Mouse (Mus musculus) inflammation-experienced regulatory T-cells, adult 6 months (primary cell): ENCODE results near the gene Robo1. TPM values are rescaled to one million over a fixed set of nuclear protein-coding genes. Genes with fewer than 3 reads are reported as not detected.

ENCODE experiments used
- ATAC-seq: one replicate; pipeline ENCODE4 v1.8.0; 2017
- polyA plus RNA-seq, 3 experiments: library from polyadenylated mRNA; unstranded; fragments of 100-300 nt; shearing (Covaris generic); gene quantifications; one replicate each; pipeline ENCODE4 v1.2.1; 2017

Robo1 gene
- polyA plus RNA-seq, 3 experiments from 2014 or later = 0.29 to 0.59 TPM; not detected in 1

DNA sequence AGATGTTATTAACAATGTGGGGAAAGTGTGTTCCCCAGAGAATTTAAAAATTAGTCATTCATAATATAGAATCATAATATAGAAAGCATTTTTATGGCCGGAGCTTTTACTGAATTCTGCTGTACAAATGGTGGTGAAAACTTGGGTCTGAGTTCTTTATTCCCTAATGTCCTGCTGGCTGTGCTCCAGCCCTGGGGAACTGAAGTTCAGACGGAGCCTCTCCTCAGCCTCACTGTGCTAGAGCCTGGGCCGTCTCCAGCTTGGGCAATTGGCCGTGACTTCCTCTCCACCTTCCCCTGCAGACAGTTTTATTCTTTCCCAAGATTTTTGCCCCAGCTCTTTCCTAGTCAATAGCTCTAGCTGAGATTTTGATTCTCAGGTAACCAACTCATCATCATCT is 429.0 kb downstream of the Robo1 start:
- no peak for ATAC-seq

- ATAC-seq = no peak
Observed at GRCm38 (mm10) chr16:72740218-72740617, 432.1 kb downstream of the Robo1 start.

DNA sequence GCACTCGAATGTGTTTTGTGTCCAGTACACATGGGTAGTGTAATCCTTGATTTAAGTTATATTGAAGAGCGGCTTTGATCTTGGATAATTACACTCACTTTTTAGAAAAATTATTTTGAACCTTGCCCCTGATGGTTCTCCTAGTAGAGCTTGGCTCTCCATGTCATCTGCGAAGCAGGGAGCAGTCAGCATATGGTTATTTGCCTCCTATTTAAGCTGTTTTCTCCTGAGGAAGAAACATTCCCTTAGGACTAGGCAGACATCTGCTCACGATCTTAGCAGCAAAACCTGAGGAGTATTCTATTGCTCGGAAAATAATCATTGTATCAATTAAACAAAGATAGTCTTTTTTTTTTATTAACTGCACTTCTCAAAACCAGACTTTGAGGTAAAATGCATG is 439.6 kb downstream of the Robo1 start:
- ATAC-seq = no peak

GRCm38 (mm10) chr16:72765128-72765913 is 457.2 kb downstream of the Robo1 start:
- ATAC-seq = no peak

DNA sequence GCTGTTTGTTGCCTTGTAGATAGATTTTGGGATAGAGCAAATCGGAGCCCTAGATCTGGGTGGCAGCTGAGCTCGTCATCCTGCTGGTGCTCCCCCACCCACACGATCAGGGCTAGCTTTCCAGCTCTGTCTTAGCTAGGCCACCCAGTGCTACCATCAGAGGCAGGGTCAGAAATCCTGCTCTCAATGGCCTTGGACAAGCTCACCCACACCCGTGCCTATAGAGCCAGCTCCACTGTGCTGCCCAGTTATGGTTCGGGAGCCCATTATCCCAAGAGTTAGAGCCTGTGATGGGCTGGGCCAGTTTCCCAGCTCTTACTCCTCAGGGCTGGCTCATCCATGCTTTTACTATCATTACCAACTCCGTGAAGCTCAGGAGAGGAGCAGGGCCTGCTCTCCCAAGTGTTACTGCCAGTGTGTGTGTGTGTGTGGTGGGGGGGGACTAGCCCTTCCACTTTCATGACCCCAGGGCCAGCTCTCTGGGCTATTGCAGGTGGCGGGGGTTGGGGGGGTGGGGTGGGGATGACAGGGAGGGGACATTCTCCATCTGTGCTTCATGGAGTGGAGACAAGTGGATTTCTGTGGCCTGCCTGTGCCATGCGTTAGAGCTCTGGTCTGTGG is 461.2 kb downstream of the Robo1 start:
- no peak for ATAC-seq

DNA sequence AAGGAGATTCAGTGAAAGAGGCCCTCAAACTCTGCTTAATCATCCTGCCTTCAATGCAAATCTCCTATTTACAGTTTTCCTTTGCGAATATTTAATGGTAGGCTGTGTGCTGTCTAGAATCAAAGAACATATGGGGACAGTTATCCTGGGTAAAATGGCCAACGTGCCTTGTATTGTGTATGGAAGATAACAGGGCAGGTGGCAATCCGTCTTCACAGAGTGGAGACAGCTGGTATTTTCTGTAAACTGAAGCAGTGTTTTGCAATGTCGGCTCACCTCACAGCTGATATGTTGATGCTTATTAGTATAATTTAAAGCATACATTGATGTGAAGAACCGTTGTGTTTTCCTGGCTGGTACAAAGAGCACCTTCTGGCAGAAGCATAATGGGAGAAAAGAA is 464.2 kb downstream of the Robo1 start:
- no peak for ATAC-seq

- no peak for ATAC-seq
Observed at GRCm38 (mm10) chr16:72773034-72773433, 464.9 kb downstream of the Robo1 start.

GRCm38 (mm10) chr16:72778520-72778919 is 470.4 kb downstream of the Robo1 start:
- no peak for ATAC-seq

DNA sequence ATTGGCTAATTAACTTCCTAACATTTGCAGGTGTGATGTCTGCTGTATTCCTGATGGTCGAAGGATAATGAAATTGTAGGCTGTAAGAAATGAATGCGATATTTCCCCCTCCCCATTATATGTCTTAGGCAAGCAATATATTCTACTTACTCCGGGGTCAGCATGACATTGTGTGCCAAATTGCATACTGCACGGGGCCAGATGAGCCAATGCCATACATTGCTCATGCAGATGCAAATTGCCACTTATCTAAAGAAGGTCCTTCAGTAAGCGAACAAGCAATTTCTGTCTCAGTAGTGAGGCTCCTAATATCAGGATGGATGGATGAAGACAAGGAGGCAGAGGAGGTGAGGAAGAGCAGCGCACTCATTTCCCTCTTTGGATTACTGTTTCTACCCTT is 474.1 kb downstream of the Robo1 start:
- no peak for ATAC-seq

DNA sequence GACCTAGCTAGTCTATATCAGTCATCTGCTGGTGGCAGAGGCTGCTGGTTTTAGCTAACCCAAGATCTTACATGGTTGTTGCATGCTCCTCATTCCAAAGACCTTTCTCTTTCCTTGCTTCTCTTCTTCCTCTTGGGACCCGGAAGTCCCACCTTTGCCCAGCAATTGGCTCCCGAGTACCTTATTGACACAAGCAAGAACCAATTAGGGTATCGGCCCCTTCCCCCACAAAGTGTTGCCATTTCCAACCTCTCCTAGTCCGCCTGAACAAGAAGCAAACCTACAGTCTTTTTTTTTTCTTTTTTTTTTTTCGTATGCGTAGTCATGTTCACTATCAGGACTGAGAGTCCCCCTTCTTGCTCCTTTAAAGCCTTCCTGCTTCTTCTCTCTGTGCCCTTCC is 478.0 kb downstream of the Robo1 start:
- ATAC-seq = no peak

- no peak for ATAC-seq
Observed at GRCm38 (mm10) chr16:72786636-72787035, 478.5 kb downstream of the Robo1 start.

DNA sequence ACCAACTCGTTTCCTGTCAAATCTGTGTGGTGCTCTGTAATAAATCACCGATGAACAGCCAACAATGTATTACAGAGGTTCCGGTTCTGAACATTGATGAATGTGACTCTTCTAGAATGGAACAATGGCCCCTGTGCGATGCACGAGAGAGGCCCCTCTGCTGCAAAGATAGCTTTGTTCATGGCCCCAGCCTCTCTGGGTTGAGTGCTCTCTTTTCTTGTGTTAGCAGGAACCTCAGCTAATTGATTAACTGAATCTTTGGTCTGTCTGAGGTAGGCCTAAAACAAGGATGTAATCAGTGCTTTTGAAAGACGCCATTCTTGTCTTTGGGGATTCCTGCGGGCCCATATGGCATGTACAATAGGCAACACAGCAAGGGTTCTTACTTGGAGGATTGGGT is 479.9 kb downstream of the Robo1 start:
- ATAC-seq = no peak

DNA sequence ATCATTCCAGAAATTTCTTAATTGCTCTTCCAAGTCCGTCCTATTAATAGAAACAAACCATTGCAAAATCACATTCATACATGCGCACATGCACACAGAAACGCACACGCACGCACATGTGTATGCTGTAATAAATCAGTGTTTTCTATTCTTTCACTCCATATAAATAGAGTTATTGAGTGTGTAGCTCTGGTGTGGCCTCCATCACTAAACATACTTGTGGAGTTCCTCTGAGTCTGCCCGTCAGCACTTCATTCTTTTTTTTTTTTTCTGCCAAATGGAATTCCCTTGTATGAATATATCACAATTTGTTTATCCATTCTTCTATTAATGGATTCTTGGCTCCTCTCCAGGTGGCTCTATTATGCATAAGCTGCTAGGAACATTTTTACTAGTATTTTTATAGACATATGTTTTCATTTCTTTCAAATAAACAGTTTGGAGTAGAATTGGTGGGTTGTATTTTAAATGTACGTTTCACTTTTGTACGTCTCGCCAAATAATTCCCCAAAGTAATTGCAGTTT is 483.1 kb downstream of the Robo1 start:
- no peak for ATAC-seq

GRCm38 (mm10) chr16:72794692-72795378 is 486.7 kb downstream of the Robo1 start:
- no peak for ATAC-seq

DNA sequence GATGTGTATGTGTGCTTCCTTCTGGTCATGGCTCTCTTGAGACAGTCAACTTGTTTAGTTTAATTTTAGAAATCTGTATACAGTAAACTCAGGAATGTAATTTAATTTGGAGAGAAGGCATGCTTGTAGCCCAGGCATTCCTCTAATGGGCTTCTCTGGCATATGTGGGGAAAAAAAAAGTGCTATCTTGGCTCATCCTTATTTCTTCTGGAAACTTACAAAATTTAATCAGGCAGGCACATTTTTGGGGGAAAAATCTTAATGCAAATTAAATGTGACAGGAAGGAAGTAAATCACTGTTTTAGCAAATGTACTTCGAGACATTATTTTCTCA is 487.2 kb downstream of the Robo1 start:
- ATAC-seq = no peak

GRCm38 (mm10) chr16:72798405-72798949 is 490.4 kb downstream of the Robo1 start:
- ATAC-seq = no peak

GRCm38 (mm10) chr16:72800121-72800749 is 492.1 kb downstream of the Robo1 start:
- ATAC-seq = no peak

DNA sequence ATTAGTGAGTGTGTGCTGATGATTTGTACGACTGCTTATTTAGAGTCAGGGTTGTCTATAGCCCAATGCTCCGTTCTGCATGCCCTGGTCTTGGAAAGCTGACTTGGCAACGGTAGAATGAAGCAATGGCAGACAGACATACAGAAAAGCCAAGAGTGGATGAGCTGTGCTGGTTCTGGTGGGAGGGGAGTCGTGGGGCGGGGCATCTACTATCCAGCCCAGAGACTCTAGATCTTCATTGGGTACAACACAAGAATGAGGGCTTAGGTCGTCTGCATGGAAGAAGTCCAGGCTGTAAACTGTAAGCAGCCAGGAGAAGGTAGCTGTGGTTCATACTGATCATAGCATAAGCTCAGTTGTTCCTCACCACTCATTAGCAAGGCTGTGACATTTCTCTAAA is 492.7 kb downstream of the Robo1 start:
- no peak for ATAC-seq

DNA sequence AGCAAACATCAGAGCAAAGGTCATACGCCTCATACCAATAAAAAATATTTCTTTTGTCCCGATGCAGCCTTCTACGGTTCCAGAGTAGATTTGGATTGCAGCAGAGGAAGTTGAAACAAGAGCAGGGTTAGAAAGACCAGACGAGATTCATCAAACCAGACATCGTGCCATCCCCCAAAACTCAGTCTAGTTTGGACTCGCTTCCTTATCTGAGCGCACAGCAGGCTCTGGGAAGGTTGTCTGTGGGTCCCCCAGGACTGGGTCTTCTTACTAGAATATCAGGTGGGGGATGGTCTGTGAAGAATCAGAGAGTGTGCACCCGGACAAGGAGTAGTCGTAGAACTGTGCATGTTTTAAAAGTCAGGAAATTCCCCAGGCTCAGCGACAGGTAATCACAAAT is 500.2 kb downstream of the Robo1 start:
- ATAC-seq = no peak

GRCm38 (mm10) chr16:72810942-72811341 is 502.8 kb downstream of the Robo1 start:
- ATAC-seq = no peak

DNA sequence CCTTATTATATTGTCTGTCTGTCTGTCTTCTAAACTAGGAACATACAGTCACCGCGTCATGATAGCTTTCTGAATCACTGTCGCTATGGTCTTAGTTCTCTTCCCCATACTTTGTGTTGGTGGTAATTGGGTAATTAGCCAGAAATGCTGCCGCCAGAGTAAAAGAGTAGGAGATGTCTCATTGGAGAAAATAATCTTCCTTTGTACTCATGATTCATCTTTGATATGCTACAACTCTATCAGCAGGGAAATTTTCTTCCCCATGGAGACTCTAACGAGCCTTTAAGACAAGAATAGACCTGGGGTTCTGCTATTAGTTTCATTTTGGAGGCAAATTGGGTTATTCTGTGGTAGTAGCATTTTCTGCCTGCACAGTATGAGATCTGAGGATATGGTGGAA is 503.4 kb downstream of the Robo1 start:
- ATAC-seq = no peak

DNA sequence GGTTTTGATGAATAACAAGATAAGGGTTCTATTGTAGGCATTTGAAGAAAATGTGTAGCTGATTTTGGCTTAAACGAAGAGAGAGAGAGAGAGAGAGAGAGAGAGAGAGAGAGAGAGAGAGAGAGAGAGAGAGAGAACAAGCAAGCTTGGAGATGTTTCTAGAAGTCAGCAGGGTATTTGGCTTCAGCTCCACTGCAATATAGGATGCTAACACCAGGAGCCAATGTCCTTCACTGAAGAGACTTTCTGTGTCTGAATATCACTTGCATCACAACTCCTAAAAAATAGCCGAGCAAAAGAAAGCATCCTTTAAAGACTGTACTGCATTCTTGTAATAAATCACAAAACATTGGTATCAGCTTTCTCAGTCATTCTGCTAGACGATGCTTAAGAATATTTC is 503.8 kb downstream of the Robo1 start:
- ATAC-seq = no peak

- ATAC-seq = no peak
Observed at GRCm38 (mm10) chr16:72828381-72828780, 520.3 kb downstream of the Robo1 start.
